Mouse (Mus musculus) cerebellum, adult 9-10 months (tissue): ENCODE measurements around the gene Homer2.

Experiments
- DNase-seq: peaks from one replicate; pipeline ENCODE4 v3.0.0; 2022

Gene Homer2

DNA sequence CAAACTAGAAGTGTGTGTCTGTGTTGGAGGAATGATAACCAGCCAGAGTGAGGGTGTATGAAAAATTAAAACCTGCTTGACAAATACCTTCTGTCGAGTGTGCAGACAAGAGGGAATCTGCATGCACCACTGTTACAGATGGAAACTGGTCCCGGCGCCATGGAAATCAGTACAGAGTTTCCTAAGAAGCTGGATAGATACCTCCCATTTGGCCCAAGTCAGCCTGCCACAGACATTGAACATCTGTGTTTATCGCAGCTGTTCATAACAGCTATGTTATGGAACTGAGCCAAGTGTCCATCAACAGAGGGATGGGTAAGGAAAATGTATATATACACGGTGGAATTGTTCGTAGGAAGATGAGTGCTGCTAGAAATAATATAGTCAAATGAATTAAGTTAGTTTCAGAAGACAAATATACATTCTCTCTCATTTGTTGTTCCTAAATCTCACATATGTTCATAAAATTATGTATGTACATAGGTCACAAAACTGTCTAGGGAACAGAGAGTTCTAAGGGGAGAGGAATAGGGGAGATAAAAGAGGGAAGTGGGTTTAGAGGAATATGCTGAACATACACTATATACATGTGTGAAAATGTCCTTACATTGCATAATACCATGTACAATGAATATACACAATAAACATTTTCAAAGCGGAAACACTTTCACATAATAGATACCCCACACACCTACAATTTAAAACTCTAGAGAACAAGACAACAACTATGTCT is 149.9 kb downstream of the Homer2 start:
- DNase-seq, result no peak

DNA sequence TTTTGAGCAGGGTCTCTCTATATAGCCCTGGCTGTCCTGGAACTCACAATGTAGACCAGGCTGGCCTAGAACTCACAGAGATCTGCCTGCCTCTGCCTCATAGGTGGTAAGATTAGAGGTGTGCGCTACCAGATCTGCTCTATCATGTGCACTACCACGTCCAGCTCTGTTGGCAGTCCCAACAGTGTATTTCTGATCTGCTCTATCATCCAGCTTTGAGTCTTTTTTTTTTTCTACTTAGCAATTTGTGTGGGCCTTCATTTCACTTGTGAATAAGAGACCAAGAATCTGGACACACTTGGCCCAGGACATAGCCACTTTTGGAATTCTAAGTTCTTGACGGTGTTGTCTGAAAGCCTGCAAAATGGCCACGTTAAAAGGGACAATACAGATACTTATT is 150.5 kb downstream of the Homer2 start:
- DNase-seq, result no peak

- no peak for DNase-seq
Measured at GRCm38 (mm10) chr7:81554369-81554768, 153.0 kb downstream of the Homer2 start.

DNA sequence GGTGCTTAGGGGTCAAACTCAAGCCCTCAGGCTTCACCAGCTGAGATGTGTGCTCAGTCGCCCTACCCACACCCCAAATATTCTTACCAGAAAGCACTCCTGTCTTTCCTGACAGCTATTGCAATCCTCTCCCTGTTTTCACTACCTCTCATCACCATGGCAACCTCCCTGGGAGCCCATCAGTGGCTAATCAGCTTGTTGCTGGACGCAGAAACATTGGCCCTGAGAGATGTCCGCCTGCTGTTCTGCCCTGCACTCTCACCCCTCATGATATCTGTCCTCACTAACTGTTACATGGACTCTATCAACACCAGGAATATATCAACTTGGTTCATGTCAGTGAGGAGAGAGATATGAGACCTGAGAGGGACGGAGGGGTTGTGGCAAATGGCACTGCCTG is 153.7 kb downstream of the Homer2 start:
- DNase-seq, result no peak
